Mouse (Mus musculus) lung, adult 2 months (tissue): Measurements from ENCODE around the gene Wwox.

ENCODE experiments used
- CTCF ChIP-seq: fragments of 200-500 bp; IDR thresholded peaks from 2 replicates; pipeline ENCODE4 v1.5.1; 2011; ENCODE audit warnings: mild to moderate bottlenecking, low read length, control low read depth; ENCODE audit not compliant: insufficient read depth
- POLR2A ChIP-seq: fragments of 200-500 bp; IDR thresholded peaks from 2 replicates; pipeline ENCODE4 v1.6.1; 2011; ENCODE audit warnings: low read depth, mild to moderate bottlenecking, control low read depth, low read length, borderline replicate concordance; ENCODE audit errors: extremely low read depth

DNA sequence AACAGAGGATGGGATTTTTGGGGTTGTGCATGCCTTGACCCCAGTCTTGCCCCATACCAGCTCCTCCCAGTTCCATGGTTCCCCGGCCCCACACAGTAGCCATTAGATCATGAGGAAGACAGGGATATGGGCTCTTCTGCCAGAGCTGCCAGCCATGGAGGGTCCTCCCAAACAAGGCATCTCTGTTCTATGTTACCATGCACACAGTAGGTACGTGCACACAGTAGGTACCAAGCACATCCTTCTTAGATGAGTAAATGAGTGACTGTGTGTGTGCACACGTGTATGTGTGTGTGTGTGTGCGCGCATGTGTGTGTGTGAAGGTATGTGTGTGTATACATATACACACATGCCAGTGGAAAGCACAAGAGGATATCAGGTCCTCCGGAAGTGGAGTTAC is 185.9 kb downstream of the Wwox start:
- no peak for TF ChIP-seq CTCF
- no peak for TF ChIP-seq POLR2A
